Mouse (Mus musculus) thymus, postnatal 25 days (tissue): Measurements from ENCODE around the gene Ptpn11.
A peak's percentile ranks its signal among the peaks of the same experiment; 100 is the strongest.
"Not testable (repeated sequence)": the region's sequence is repeated elsewhere in the genome, so short reads cannot be mapped to it uniquely, and the experiment has no call there.

ENCODE experiments used
- DNase-seq: peaks from one replicate; pipeline ENCODE4 v3.0.0; 2022

The Ptpn11 gene

DNA sequence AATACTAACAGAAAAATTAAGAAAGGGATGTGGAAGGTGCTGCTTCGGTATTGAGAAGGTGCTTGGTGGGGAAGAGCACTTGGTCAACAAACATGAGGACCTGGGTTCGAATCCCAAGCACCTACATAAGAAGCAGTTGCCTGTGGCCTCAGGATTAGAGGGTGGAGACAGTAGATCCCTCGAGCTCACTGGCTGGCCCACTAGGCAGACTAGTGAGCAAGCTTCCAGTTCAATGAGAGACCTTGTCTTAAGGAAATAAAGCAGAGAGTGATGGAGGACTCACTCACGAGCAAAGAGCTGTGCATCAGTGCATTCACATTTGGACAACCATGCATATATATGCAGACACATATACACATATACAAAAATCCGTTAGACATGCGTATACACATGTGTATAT lies 20.9 kb upstream of the Ptpn11 start:
- no peak for DNase-seq

DNA sequence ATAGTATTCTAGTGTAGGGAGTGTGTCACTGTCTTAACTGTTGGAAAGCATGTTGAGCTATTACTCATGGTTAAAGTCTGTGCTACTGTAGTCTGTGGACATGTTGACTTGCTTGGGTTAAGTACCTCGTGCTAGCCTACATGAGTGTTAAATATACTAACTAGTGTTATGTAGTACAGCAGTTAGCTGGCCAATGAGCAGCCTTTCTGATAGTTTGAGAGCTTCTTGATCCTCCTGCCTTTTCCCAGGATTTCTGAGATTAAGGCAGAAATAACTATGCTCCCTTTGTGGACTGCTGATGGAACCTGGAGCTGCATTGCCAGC lies 19.4 kb upstream of the Ptpn11 start:
- no peak for DNase-seq

DNA sequence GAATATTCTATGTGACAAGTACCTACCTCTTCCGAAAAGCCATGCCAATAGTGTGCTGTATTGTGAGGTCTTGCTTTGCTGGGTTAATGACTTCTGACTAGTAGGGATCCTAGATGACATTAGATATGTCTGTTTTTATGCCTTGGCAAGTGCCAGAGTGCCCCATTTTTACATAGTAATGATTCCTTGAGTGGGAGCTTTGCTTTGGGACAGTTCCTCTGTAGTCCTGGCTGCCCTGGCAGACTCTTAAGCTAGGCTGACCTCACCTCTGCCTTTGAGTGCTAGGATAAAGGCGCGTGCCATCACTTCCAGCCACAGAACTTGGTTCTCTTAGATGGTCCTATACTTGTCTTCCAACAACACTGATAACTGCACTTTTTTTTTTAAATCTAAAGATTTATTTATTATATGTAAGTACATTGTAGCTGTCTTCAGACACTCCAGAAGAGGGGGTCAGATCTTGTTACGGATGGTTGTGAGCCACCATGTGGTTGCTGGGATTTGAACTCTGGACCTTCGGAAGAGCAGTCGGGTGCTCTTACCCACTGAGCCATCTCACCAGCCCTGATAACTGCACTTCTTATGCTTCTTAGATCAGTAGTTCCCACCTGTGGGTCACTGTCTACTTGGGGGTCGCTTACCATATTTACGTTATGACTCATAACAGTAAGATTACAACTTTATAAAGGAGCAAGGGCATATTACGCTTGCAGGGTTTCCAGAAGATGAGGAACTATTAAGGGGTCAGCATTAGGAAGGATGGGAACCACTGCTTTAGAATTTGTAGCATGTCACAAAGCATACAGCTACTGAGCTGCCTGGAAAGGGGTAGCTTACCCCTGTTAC lies 18.8 kb upstream of the Ptpn11 start:
- no peak for DNase-seq

DNA sequence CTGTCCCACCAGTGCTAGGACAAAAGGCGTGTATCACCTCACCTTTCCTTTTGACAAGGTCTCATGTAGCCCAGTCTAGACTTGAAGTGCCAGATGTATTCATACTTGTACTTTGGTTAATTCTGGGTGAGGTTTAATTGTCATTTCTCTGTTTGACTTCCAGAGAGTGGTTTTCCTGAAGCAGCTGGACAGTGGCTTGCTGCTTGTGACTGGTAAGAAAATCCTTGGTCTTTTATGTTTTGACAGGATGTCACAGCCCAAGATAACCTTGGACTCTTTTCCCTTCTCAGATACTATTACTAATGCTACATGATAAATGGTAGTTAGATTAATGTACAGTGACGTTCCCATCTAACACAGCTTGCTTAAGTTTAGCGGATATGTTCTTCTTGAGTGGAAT lies 15.8 kb upstream of the Ptpn11 start:
- DNase-seq, result no peak

DNA sequence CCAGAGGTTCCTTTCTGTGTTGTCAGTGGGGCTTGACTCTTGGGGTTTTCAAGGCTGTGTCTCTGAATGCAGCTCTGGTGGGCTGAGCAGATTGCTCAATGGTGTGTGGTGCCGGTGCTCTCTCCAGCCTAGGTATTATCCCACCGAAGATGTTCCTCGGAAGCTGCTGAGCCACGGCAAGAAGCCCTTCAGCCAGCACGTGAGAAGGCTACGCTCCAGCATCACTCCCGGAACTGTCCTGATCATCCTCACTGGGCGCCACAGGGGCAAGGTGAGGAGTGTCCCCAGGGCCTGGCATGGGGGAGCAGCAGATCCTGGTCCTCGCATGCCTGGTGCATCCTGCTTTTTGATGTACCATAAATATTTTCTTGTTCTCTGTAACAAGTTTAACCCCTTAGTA lies 15.3 kb upstream of the Ptpn11 start:
- DNase-seq, result no peak

DNA sequence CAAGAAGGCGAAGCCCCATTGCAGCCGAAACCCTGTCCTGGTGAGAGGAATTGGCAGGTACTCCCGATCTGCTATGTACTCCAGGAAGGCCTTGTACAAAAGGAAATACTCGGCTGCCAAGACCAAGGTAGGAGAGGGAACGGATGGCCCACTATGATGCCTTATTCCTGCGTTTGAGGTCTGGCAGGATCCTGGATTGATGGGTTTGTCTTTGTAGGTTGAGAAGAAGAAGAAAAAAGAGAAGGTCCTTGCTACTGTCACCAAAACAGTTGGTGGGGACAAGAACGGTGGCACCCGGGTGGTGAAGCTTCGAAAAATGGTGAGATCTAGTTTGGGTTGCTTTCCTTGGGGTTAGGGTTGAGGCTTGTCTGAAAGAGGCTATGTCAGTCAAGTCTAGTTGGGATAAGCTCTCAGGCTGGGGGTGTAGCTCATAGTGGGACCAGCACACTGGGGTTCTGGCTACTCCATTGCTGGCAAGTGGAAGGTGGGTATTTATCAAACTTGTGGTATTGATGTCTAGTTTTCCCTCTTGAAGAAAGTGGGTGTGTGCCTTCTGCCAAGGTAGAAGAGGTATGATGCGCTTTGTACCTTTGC lies 14.4 kb upstream of the Ptpn11 start:
- DNase-seq, result not testable (repeated sequence)

DNA sequence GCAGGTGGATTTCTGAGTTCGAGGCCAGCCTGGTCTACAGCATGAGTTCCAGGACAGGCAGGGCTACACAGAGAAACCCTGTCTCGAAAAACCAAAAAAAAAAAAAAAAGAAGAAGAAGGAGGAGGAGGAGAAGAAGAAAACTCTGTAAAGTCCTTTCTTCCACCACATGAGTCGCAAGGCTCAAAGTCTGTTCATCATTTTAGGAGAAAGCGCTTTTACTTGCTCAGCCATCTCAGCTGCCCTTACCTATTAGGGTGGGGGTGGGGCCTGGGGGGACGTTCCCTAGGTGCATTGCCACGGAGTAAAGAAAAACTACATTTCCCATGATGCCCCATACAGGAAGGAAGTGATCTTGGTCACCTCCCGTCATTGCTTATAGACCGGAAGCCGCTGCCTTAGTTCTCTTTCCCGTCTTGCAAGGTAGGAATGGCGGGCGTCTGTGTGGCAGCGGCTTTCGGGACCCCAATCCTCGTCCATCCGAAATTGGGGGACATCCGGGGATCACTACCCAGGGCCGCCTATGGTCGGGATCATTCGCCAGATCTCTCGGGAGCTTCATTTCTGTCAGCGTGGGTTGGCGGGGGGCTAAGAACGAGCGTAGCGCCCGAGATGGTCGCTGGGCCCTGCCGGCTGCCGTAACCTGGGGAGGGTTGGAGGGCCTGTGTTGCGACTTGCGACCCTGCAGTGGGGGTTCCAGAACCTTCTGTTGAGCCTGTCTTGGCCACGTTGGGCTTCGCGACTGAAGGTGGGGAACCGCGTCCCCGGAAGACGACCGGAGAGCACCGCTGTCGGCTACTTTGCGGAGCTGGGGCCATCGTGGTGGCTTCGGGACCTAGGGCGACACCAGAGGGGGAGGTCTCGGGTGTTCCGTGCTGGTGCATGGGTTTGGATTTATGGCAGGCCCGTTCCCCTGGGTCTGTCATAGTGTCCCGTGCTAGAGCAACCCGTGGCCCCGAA lies 13.2 kb upstream of the Ptpn11 start, which contains the start of gene Rpl6:
TSS of gene Rpl6 (plus strand) at position 350 of the 958 bp plus-strand sequence.
- DNase-seq, result peak; percentile 75

DNA sequence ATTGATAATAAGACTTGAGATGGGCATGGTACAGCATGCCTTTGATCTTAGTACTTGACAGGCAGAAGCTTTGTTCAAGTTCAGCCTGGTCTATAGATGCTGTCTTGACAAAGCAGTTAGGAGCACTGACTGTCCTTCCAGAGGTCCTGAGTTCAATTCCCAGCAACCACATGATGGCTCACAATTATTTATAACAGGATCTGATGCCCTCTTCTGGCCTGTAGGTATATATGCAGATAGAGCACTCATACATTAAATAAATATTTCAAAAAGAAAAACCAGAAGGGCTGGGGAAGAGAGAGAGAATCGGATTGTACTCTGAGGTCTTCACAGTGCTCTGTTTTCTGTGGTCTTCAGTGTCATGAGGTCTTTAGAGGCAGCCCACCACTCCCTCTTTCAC lies 11.3 kb upstream of the Ptpn11 start:
- DNase-seq, result no peak

DNA sequence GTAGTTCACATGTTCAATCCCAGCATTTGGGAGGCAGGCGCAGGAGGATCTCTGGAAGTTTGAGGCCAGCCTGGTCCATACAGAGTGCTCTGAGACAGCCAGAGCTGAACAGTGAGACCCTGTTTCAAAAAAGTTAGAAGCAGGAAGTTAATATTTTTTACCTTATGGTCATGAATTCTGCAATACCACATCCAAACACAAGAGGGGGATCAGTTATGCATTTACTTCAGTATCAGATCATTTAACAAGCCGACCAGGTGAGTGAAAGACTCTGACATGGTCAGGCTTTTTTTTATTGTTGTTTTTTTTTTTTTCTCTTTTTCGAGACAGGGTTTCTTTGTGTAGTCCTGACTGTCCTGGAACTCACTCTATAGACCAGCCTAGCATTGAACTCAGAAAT lies 10.5 kb upstream of the Ptpn11 start:
- DNase-seq, result peak; percentile 14

DNA sequence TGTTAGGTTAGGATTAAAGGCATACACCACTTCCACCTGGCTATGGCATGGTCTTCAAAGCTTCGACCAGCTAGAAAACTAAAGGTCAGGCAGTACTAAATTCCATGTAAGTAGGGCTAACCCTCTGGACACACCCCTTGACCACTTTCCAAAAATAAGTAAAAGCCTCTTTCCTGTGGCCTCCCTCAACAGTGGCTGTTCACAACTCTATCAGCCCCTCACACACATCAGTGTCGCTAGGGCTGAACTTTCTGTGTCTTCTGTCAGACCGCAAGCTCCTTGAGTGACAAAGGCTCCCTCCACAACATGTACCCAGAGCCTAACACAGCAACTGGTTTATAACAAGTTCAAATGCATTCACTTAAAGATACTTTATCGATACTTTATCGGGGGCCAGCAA lies 7.2 kb upstream of the Ptpn11 start:
- no peak for DNase-seq

DNA sequence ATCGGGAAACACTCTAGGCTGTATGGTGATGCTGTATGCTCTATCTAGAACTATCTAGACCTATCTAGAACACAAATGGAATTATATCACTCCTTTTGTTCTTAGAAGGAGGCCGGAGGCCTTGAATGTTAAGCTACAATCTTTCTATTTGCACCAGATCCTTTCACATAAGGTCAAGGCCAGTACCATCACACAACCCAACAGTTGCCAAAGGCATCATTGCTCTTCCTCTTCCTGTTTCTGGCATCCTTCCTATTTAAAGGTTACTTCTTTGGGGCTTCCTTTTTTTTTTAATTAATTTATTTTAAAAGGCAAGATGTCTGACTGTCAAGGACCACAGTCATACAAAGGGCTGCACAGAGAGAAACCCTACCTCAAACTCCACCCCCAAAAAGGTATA lies 6.1 kb upstream of the Ptpn11 start:
- no peak for DNase-seq

DNA sequence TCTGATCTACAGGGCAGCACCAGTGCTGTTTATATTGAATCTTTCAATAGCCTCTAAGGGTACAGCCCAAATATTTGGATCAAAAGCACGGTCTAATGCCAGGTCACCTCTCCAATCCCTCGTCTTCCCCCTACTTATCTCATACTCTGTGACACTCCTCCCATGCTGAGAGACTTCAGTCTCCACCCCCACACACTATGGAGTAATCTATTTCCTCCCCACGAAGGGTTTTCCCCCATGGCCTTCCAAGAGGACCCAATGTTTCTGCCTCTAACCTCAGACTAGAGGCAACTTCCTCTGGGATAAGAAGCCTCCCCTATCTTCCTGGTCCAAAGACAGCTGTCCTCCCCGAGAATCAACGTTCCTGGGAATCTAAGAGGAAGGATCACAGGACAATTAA lies 5.6 kb upstream of the Ptpn11 start:
- no peak for DNase-seq

DNA sequence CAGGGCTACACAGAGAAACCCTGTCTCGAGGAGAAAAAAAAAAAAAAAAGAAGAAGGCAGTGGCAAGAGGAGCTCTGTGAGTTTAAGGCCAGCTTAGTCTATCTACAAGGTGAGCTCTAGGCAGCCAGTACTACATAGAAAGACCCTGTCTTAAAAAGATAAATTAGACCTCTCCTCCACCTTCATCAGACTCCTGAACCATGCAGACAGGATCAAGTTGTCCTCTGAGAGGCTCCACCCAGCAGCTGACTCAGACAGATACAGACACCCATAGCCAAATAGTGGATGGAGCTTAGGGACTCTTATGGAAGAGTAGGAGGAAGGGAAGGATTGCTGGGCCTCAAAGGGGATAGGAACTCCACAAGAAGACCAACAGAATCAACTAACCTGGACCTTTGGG lies 3.0 kb upstream of the Ptpn11 start:
- no peak for DNase-seq

DNA sequence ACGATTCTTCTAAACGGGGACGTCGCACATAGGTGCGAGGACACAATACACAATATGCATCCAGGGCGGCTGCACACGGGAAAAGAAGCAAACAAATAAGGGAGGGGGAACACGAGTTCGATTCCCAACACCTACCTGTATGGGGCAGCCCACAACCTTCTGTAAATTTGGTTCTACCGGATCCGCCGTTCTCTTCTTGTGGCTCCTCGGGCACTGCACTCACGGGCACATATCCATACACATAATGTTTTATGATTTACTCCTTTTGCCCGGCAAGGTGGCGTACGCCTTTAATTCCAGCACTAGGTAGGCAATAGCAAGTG lies 348 bp upstream of the Ptpn11 start:
- no peak for DNase-seq

DNA sequence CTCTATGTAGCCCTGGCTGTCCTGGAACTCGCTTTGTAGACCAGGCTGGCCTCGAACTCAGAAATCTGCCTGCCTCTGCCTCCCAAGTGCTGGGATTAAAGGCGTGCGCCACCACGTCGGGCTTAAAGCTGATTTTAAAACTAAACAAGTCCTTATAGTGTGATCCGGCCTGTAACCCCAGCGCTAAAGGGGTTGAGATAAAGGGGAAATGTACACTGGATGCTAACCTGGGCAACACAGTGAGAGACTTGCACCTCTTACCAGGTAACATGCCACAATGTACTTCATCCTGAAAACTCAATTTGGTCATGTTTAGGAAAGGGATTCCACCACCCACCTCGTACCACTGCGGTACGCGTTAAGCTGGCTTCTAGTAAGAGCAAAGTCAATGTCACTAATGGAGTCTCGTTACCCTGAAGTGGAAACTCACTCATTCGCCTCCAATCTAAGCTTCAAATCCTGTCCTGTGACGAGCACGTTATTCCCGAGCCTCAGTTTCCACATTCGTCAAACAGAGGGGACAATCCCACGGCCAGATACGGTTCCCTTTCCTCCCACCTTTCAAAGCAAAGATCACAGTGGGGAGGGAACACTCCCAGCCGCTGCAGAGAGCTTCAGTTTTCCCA lies 874 bp downstream of the Ptpn11 start:
- no peak for DNase-seq

DNA sequence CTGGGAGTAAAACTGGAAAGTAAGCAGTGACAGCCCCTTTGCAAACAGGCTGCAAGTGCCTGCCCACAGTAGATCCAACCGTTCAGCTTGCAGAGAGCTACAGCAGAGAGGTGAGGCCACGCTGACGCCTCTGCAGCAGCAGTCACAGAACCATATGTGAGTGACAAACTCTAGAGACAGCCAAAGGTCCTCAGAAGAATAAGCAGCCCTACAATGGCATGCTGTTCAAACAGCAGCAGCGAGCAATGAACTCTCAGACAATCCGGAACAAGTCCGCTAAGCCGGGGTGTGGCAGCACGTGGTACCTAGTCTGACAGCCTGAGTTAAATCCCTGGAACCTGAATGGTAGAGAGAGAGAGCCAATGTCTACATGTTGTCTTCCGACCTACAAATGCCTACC lies 2.0 kb downstream of the Ptpn11 start:
- no peak for DNase-seq

DNA sequence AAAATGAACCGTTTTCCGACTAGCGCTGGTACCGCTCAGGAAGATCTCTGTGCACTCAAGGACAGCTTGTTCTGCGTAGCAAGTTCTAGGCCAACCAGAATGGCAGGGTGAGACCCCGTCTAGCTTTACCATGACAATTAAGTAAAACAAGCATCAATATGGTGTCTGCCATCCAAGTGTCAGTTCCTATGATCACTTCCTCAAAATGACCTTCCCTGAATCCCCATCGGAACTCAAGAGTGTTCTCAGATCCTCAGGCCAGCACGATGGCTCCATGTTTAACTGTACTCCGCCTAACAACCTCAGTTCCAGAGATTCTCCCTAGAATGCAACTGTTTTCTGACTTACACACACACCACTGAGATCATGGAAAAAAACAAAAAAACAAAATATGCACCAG lies 2.9 kb downstream of the Ptpn11 start:
- no peak for DNase-seq

DNA sequence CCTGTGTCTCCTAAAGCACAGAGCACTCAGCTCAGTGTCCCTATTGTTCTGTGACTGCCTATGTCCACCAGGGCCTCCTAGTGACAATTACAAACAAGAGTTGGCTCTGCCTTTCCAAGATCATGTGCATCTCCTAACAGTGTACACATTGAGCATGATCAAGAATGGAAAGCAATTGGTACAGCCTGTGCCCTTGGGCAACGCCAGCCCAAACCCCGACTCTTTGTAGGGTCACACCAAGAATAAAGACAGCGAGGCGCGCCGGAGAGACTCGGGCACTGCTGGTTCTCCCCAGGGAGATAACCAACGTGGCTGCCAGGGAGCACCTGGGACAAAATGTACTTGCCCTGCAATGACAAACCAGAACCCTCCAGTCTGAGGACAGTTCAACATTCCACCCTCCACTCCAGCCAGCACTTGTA lies 3.6 kb downstream of the Ptpn11 start:
- DNase-seq, result no peak

DNA sequence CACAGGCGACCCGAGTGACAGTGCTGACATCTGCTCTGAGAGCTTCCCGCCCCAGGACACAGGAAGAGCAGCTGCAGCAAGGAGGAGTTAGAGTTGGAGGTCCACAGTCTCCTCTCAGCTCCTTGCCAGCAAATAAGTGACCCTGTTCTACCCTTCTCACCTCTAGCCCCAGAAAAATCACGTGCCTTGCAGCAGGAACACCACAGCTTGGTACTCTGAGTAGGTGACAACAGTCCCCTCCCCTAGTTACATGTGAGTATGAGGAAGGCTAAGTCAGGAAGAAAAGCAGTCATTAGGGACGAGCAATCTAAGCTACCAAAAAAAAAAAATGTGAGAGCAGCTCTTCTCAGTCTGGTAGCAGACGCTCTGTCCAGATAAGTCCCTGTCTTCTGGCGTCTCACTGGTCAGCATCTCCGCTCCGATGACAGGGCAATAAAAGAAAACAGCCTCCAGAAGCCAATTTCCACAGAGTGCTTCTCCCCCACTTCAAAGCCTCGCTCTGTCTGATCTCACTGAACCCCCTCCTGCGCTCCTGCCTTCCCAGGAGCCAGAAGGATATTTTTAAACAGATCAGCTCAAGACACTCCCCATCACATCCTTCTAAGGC lies 6.1 kb downstream of the Ptpn11 start:
- peak; percentile 19 for DNase-seq

DNA sequence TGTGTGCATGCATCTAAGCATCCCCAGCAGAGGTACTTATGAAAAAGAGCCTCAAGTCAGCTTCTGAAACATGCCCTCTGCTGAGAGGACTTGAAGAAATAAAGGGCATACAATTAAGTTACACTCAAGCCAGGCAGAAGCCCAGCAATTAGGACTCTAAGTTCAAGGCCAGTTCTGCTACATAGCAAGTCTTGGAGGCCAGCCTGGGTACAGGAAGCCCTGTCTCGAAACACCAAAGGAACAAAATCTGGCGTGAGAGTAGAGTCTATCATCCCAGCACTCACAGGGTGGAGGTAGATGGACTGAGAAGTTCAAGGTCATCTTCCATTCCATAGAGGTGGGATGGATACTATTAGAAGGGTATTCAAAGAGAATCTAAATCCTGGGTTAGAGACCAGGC lies 6.8 kb downstream of the Ptpn11 start:
- DNase-seq, result no peak

DNA sequence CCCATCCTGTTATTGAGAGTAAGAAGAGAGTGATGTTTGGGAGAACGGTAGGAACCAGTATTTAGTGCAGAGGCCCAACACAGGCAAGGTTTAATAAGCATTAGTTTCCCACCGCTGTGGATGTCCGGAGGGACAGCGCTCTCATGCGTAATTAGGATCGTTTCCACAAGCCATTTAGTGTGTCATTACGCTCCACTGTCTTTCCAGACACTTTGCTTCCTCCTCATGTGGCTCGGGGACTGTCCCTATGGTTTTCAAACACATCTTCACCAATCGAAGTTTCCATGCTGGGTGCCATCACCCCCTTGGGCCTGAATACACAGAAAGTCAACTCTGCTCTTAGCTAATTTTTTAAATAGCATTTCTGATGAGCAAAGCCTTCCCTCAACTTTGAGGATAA lies 7.9 kb downstream of the Ptpn11 start:
- no peak for DNase-seq

DNA sequence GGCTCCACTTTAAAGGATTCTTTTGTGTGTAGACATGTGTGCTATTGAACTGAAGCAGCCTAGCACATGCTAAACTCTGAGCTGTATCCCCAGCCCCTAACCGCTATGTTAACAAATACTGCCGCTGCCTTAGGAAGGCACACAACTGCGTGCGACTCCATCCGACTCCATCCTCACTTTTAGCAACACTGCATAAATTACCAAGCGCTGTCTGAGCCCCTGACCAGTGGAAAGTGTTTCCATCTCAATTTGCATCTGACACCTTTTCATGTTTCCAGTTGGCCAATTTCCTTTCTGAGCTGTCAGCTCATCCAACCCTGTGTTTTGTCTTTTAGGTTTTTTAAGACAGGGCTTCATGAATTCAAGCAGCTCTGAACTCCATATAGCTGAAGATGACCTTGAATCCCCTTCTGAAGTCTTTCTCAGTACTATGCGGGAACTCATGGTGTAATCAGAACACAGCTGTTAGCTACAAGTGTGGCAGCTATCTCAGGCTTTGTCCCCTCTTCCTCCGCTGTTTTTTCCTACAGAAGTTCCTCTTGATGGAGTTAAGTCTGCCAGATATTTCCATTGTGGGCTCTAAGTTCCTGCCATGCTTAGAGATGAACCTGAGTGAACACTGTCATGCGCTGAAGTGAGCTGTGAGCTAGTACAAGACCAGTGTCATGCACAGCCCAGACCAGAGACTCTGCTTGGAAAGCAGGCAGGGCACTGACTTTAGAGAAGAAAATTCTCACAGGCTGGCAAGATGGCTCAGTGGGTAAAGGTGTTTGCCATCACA lies 11.9 kb downstream of the Ptpn11 start:
- DNase-seq, result no peak
